Mouse (Mus musculus): Measurements from ENCODE around the gene March9. TPM values are rescaled to one million over a fixed set of nuclear protein-coding genes. Genes with fewer than 3 reads are reported as not detected.

The March9 gene
- total and polyA plus RNA-seq, 3 experiments, result 2.1 to 5.2 TPM; not detected in 1

DNA sequence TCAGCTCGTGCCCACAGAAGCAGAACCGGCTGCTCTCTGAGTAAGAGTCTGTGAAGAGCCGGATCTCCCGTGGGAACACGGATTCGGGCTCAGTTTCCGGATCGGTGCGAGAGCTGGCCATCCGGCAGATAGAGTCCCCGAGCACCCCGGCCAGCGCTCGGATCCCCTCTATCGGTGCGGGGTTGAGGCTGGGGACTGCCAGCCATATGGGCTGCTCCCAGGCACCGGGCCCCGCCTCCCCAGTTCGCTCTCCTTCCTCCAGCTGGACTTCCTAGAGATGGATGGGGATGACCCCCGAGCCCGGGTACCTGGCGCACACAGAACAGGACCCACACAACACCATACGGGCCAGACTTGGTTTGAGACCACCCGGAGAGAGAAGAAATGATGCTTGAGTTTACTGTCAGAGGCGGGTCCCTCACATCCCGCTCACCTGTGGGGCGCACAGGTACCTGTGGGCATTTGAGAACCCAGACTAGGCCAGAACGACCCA is 18.7 kb downstream of the March9 start, which contains the start of the genes Mettl1 and Eef1akmt3:
Gene Mettl1 (plus strand): TSS at position 141 of the 493 bp plus-strand sequence.
Gene Eef1akmt3 (minus strand): TSS at position 240 of the 493 bp plus-strand sequence.
- H3K9me3 ChIP-seq (replicated peaks; ENCODE audit: insufficient read depth, low read length), result no peaks in the 10 kb centered on the region
- no peaks in the 10 kb centered on the region for H3K4me1 ChIP-seq (ENCODE audit: control insufficient read depth in 1 of 2, insufficient read depth in 2 of 2, low read length in 2 of 2)
- peaks cover 4% of the 10 kb centered on the region; the same call in 1 of the 2 replicates for H3K79me2 ChIP-seq (ENCODE audit: control insufficient read depth, insufficient read depth, low read length, poor library complexity)
- H3K9ac ChIP-seq (ENCODE audit: control insufficient read depth, low read depth, low read length, poor library complexity, severe bottlenecking), result peak within 1 kb of the TSS; percentile 98
- peak within 1 kb of the TSS; percentile 88 to 96 for H3K4me3 ChIP-seq (ENCODE audit: control insufficient read depth in 1 of 2, insufficient read depth in 1 of 2, low read depth in 2 of 2, low read length in 2 of 2)
- H3K27me3 ChIP-seq (ENCODE audit: control insufficient read depth in 1 of 2, insufficient read depth in 2 of 2, low read length in 2 of 2), result no peaks in the 10 kb centered on the region
- H3K27ac ChIP-seq (ENCODE audit: control insufficient read depth, low read depth, low read length), result peak within 1 kb of the TSS; percentile 68
- DNase-seq (ENCODE audit: low read depth, low spot score), result peak; percentile 61
- TF ChIP-seq JUND (IDR thresholded peaks at IDR 0.05; ENCODE audit: low read depth, low read length) (no peak), POLR2A (IDR thresholded peaks at IDR 0.05; ENCODE audit: control insufficient read depth in 1 of 2, insufficient read depth in 1 of 2, low read depth in 1 of 2, low read length in 2 of 2, poor library complexity in 1 of 2) (0 out of 4 replicates have a peak, but pooled peaks of 1 of the 2 experiments have one; percentile 37), MYB (IDR thresholded peaks at IDR 0.05; ENCODE audit: low read depth, low read length) (no peak), UBTF (IDR thresholded peaks at IDR 0.05; ENCODE audit: borderline replicate concordance, insufficient read depth, low read depth, low read length) (0 out of 2 replicates have a peak, but pooled peaks have one; percentile 25), NELFE (IDR thresholded peaks at IDR 0.05; ENCODE audit: low read depth, low read length) (no peak)
- no peaks in the 10 kb centered on the region; a peak in 1 of 4 replicates for H3K36me3 ChIP-seq (ENCODE audit: control insufficient read depth in 1 of 2, insufficient read depth in 2 of 2, low read length in 2 of 2)

GRCm38 (mm10) chr10:127040569-127041214 is 19.3 kb downstream of the March9 start:
- H3K9ac ChIP-seq (ENCODE audit: control insufficient read depth, low read depth, low read length, poor library complexity, severe bottlenecking), result peak overlapping the region; percentile 98
- no peaks in the 10 kb centered on the region; a peak in 1 of 4 replicates for H3K36me3 ChIP-seq (ENCODE audit: control insufficient read depth in 1 of 2, insufficient read depth in 2 of 2, low read length in 2 of 2)
- H3K9me3 ChIP-seq (replicated peaks; ENCODE audit: insufficient read depth, low read length), result no peaks in the 10 kb centered on the region
- no peaks in the 10 kb centered on the region for H3K4me1 ChIP-seq (ENCODE audit: control insufficient read depth in 1 of 2, insufficient read depth in 2 of 2, low read length in 2 of 2)
- H3K79me2 ChIP-seq (ENCODE audit: control insufficient read depth, insufficient read depth, low read length, poor library complexity), result peaks cover 4% of the 10 kb centered on the region; the same call in 1 of the 2 replicates
- peak; percentile 51 for DNase-seq (ENCODE audit: low read depth, low spot score)
- H3K27ac ChIP-seq (ENCODE audit: control insufficient read depth, low read depth, low read length), result no peak overlapping the region
- TF ChIP-seq CHD2 (IDR thresholded peaks at IDR 0.05; ENCODE audit: low read length) (no peak), ZNF384 (IDR thresholded peaks at IDR 0.05; ENCODE audit: low read depth, low read length) (peak; percentile 95), MYC (IDR thresholded peaks at IDR 0.05; ENCODE audit: low read depth, low read length) (0 out of 2 replicates have a peak, but pooled peaks have one; percentile 10), NRF1 (IDR thresholded peaks at IDR 0.05; ENCODE audit: insufficient read depth, low read depth, low read length, poor library complexity, severe bottlenecking) (0 out of 2 replicates have a peak, but pooled peaks have one; percentile 19)
- peak overlapping the region; percentile 88 to 96 for H3K4me3 ChIP-seq (ENCODE audit: control insufficient read depth in 1 of 2, insufficient read depth in 1 of 2, low read depth in 2 of 2, low read length in 2 of 2)
- H3K27me3 ChIP-seq (ENCODE audit: control insufficient read depth in 1 of 2, insufficient read depth in 2 of 2, low read length in 2 of 2), result no peaks in the 10 kb centered on the region

DNA sequence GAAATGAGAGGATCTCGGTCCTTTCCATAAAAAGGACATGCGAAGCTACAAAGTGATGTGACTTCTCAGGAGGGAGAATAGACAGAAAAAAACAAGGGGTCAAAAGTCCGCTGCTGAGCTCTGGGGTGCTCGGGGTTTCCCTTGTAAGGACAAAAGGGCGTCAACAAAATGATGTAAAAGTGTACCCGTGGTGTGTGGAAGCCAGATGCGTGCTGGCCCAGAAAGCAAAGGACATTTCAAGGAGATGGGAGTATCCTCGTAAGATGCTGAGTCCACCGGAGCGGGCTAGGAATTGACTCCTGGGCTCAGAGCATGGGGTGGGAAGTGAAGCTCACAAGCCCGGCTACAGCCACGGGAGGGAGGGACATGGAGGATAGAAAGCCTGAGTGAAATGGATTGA is 22.3 kb downstream of the March9 start:
- Histone ChIP-seq H3K4me3 (ENCODE audit: control insufficient read depth in 1 of 2, insufficient read depth in 1 of 2, low read depth in 2 of 2, low read length in 2 of 2) (no peak overlapping the region), H3K4me1 (ENCODE audit: control insufficient read depth in 1 of 2, insufficient read depth in 2 of 2, low read length in 2 of 2) (no peaks in the 10 kb centered on the region), H3K9ac (ENCODE audit: control insufficient read depth, low read depth, low read length, poor library complexity, severe bottlenecking) (no peak overlapping the region), H3K36me3 (ENCODE audit: control insufficient read depth in 1 of 2, insufficient read depth in 2 of 2, low read length in 2 of 2) (no peaks in the 10 kb centered on the region; a peak in 1 of 4 replicates), H3K27me3 (ENCODE audit: control insufficient read depth in 1 of 2, insufficient read depth in 2 of 2, low read length in 2 of 2) (no peaks in the 10 kb centered on the region), H3K79me2 (ENCODE audit: control insufficient read depth, insufficient read depth, low read length, poor library complexity) (peaks cover 4% of the 10 kb centered on the region; the same call in 1 of the 2 replicates), H3K27ac (ENCODE audit: control insufficient read depth, low read depth, low read length) (no peak overlapping the region), H3K9me3 (replicated peaks; ENCODE audit: insufficient read depth, low read length) (no peaks in the 10 kb centered on the region)
- DNase-seq (ENCODE audit: low read depth, low spot score), result no peak
- no peak for TF ChIP-seq ETS1 (IDR thresholded peaks at IDR 0.05; ENCODE audit: low read depth, low read length)
- TF ChIP-seq MYC (IDR thresholded peaks at IDR 0.05; ENCODE audit: low read depth, low read length), result no peak
- TF ChIP-seq TBP (IDR thresholded peaks at IDR 0.05; ENCODE audit: low read depth, low read length), result no peak
- TF ChIP-seq GABPA (IDR thresholded peaks at IDR 0.05; ENCODE audit: low read depth, low read length), result no peak
- TF ChIP-seq EP300 (IDR thresholded peaks at IDR 0.05; ENCODE audit: low read depth in 1 of 2, low read length in 2 of 2), result no peak
- TF ChIP-seq MAFK (IDR thresholded peaks at IDR 0.05; ENCODE audit: borderline replicate concordance, low read depth, low read length), result no peak
- TF ChIP-seq NELFE (IDR thresholded peaks at IDR 0.05; ENCODE audit: low read depth, low read length), result no peak
